Mouse (Mus musculus): ENCODE results near the gene Atp6v1g2.

DNA sequence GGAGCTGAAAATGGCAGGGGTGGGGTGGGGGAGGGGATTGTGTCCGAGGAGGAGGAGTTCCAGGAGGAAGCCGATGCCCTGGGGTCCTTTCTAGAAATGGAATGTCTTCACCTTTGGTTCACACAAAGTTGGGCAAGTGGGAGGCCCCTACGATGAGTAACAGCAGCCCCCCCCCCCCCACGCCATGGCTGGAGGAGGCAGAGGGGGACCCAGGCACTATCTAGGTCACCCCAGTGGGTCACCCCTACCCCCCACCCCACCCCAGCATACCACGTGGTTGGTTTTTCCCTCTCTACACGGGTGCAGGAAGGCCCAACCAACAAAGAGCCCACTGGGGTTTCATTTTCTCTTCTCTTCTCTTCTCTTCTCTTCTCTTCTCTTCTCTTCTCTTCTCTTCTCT lies 36.3 kb upstream of the Atp6v1g2 start:
- TF ChIP-seq CTCF (conservative IDR thresholded peaks at IDR 0.05; ENCODE audit: insufficient read depth, insufficient read length, low read depth, low read length) (no peak), POLR2A (IDR thresholded peaks at IDR 0.05; ENCODE audit: low read depth, low read length) (no peak)

Data from kidney, adult 2 months (tissue).